Mouse (Mus musculus) embryonic facial prominence, embryonic 15.5 days (tissue): ENCODE data around the gene Kif4. TPM values are rescaled to one million over a fixed set of nuclear protein-coding genes. Genes with fewer than 3 reads are reported as not detected.

Source experiments
- ATAC-seq: fragments of 200-750 bp; cut with Nextera tagmentation; 2 replicates; pipeline ENCODE4 v1.8.0; 2017; ENCODE audit warnings: low read depth, moderate TSS enrichment; ENCODE audit not compliant: insufficient number of reproducible peaks, low FRiP score, low TSS enrichment
- H3K27ac ChIP-seq: fragments of 300-500 bp; sonication (generic); replicated peaks from 2 replicates; pipeline ENCODE4 v1.5.1; 2015; ENCODE audit warnings: mild to moderate bottlenecking, inconsistent platforms
- H3K27me3 ChIP-seq: fragments of 300-500 bp; sonication (generic); 2 replicates; pipeline ENCODE4 v1.6.1; 2015; ENCODE audit warnings: inconsistent platforms
- H3K36me3 ChIP-seq: fragments of 300-500 bp; sonication (generic); 2 replicates; pipeline ENCODE4 v1.6.1; 2015; ENCODE audit warnings: mild to moderate bottlenecking, inconsistent platforms
- H3K4me1 ChIP-seq: fragments of 300-500 bp; sonication (generic); 2 replicates; pipeline ENCODE4 v1.6.1; 2015; ENCODE audit warnings: inconsistent platforms
- H3K4me2 ChIP-seq: fragments of 300-500 bp; sonication (generic); replicated peaks from 2 replicates; pipeline ENCODE4 v1.6.1; 2015; ENCODE audit warnings: mild to moderate bottlenecking, inconsistent platforms
- H3K4me3 ChIP-seq: fragments of 300-500 bp; sonication (generic); replicated peaks from 2 replicates; pipeline ENCODE4 v1.5.1; 2015; ENCODE audit warnings: mild to moderate bottlenecking, inconsistent platforms
- H3K9ac ChIP-seq: fragments of 300-500 bp; sonication (generic); 2 replicates; pipeline ENCODE4 v1.6.1; 2015; ENCODE audit warnings: inconsistent platforms
- H3K9me3 ChIP-seq: fragments of 300-500 bp; sonication (generic); replicated peaks from 2 replicates; pipeline ENCODE4 v1.6.1; 2016; ENCODE audit warnings: inconsistent platforms
- WGBS: fragments of 180-500 bp; shearing (Covaris S2); methylation state at CpG from one replicate; pipeline ENCODE4 v1.1.7; 2015; 5-methylcytosine and 5-hydroxymethylcytosine counted together
- polyA plus RNA-seq: library from polyadenylated mRNA; unstranded; fragments of >200 nt; fragmentation: Nextera tagmentation; extraction: Ambion mirVana; gene quantifications from 2 replicates; pipeline ENCODE4 v1.2.1, GENCODE M21; 2015

Gene Kif4
- polyA plus RNA-seq, 1 experiment from 2014 or later, result 19.6 TPM

GRCm38 (mm10) chrX:100775405-100775804 lies 149.9 kb downstream of the Kif4 start:
- no peaks in the 10 kb centered on the region for H3K9me3 ChIP-seq
- 81% methylated on average over 3 of the region's 3 CpGs for WGBS
- H3K27me3 ChIP-seq, result no peaks in the 10 kb centered on the region
- no peak for ATAC-seq
- H3K36me3 ChIP-seq, result no peaks in the 10 kb centered on the region
- no peak overlapping the region for H3K27ac ChIP-seq
- H3K9ac ChIP-seq, result no peak overlapping the region; the same call in 1 of the 2 replicates
- H3K4me2 ChIP-seq, result no peak overlapping the region
- H3K4me1 ChIP-seq, result peaks cover 10% of the 10 kb centered on the region; the same call in 1 of the 2 replicates
- H3K4me3 ChIP-seq, result no peak overlapping the region

DNA sequence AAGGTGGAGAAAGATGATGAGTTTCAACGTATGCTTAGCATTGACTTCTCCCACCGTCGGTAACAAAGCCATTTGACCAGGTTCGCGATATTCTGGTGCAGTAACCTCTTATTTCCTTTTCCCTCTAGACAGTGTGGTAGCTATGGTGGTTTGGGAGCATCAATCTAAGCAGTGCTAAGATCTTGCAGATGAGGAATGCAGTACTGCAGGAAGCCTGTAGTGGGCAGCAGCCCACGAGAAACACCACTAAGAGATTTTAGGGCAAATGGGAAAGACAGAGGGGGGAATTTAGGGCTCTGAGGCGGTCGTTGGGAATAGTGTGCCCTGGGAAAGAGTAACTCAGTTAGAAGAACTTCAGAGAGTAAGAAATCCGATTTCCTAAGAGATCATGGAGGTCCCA lies 151.0 kb downstream of the Kif4 start:
- H3K27ac ChIP-seq, result peak overlapping the region; percentile 81
- no peak overlapping the region for H3K9ac ChIP-seq
- peak; percentile 35; the same call in 1 of the 2 replicates for ATAC-seq

More for the DNA sequence above, 151.0 kb downstream of the Kif4 start:
- no peaks in the 10 kb centered on the region for H3K9me3 ChIP-seq
- H3K4me1 ChIP-seq, result peaks cover 10% of the 10 kb centered on the region; the same call in 1 of the 2 replicates
- peak overlapping the region; percentile 49 for H3K4me2 ChIP-seq
- 17% methylated on average over 9 of the region's 9 CpGs for WGBS
- peak overlapping the region; percentile 53 for H3K4me3 ChIP-seq
- no peaks in the 10 kb centered on the region for H3K27me3 ChIP-seq
- H3K36me3 ChIP-seq, result no peaks in the 10 kb centered on the region

Other genes with a start within 250 kb of the Kif4 start
- not detected in 2 replicates for gene Otud6a, start 196.7 kb upstream of the Kif4 start, polyA plus RNA-seq
- gene Awat2, start 183.0 kb upstream of the Kif4 start, polyA plus RNA-seq, result 0.80 and 0.88 TPM in 2 replicates
- 36.2 and 38.3 TPM in 2 replicates for gene Igbp1, start 131.4 kb upstream of the Kif4 start, polyA plus RNA-seq
- gene Dgat2l6, start 100.9 kb upstream of the Kif4 start, polyA plus RNA-seq, result not detected in 2 replicates
- gene Awat1, start 53.5 kb upstream of the Kif4 start, polyA plus RNA-seq, result 0.51 TPM in 1 of 2 replicates, not detected in the other
- 1.2 TPM in 2 replicates for gene P2ry4, start 30.9 kb upstream of the Kif4 start, polyA plus RNA-seq
- gene Arr3, start 20.2 kb upstream of the Kif4 start, polyA plus RNA-seq, result not detected in 2 replicates
- gene Pdzd11, start 831 bp downstream of the Kif4 start, polyA plus RNA-seq, result 106 and 116 TPM in 2 replicates
- 15.1 and 15.8 TPM in 2 replicates for gene Gdpd2, start 104.1 kb downstream of the Kif4 start, polyA plus RNA-seq
- gene Dlg3, start 142.0 kb downstream of the Kif4 start, polyA plus RNA-seq, result 3.6 and 4.8 TPM in 2 replicates